Mouse (Mus musculus) adrenal gland, postnatal 10 days (tissue): Measurements from ENCODE around the gene Trio. TPM values are rescaled to one million over a fixed set of nuclear protein-coding genes. Genes with fewer than 3 reads are reported as not detected.
A peak's percentile ranks its signal among the peaks of the same experiment; 100 is the strongest.
"Not testable (repeated sequence)": the region's sequence is repeated elsewhere in the genome, so short reads cannot be mapped to it uniquely, and the experiment has no call there.

Experiments
- DNase-seq: peaks from one replicate; pipeline ENCODE4 v3.0.0; 2021; ENCODE audit warnings: mixed read lengths
- total RNA-seq, 2 experiments: library from RNA; stranded (reverse); gene quantifications; 2 replicates each; pipeline ENCODE4 v1.2.3; 2021

Gene Trio
- total RNA-seq, 2 experiments from 2014 or later = 49.8 to 81.3 TPM

- no peak for DNase-seq
Measured at GRCm38 (mm10) chr15:27831646-27832045, 194.0 kb downstream of the Trio start.

GRCm38 (mm10) chr15:27827871-27828270 lies 197.8 kb downstream of the Trio start:
- not testable (repeated sequence) for DNase-seq

GRCm38 (mm10) chr15:27826886-27827285 lies 198.8 kb downstream of the Trio start:
- DNase-seq = no peak

- no peak for DNase-seq
Measured at GRCm38 (mm10) chr15:27826048-27826637, 199.5 kb downstream of the Trio start.

GRCm38 (mm10) chr15:27825390-27825789 lies 200.3 kb downstream of the Trio start:
- DNase-seq = no peak

- DNase-seq = peak; percentile 45
Measured at GRCm38 (mm10) chr15:27823581-27823980, 202.1 kb downstream of the Trio start.

- DNase-seq = peak; percentile 59
Measured at GRCm38 (mm10) chr15:27822461-27822860, 203.2 kb downstream of the Trio start.

- DNase-seq = peak; percentile 58
Measured at GRCm38 (mm10) chr15:27821651-27822364, 203.8 kb downstream of the Trio start.

- DNase-seq = no peak
Measured at GRCm38 (mm10) chr15:27817096-27817495, 208.6 kb downstream of the Trio start.

- no peak for DNase-seq
Measured at GRCm38 (mm10) chr15:27814677-27815391, 210.8 kb downstream of the Trio start.

- no peak for DNase-seq
Measured at GRCm38 (mm10) chr15:27810793-27811488, 214.7 kb downstream of the Trio start.

GRCm38 (mm10) chr15:27810262-27810661 lies 215.4 kb downstream of the Trio start:
- no peak for DNase-seq

GRCm38 (mm10) chr15:27808596-27809276 lies 216.9 kb downstream of the Trio start:
- DNase-seq = peak; percentile 43

- DNase-seq = no peak
Measured at GRCm38 (mm10) chr15:27806219-27806618, 219.4 kb downstream of the Trio start.

GRCm38 (mm10) chr15:27805654-27806053 lies 220.0 kb downstream of the Trio start:
- DNase-seq = no peak

- DNase-seq = no peak
Measured at GRCm38 (mm10) chr15:27804447-27804846, 221.2 kb downstream of the Trio start.

GRCm38 (mm10) chr15:27803568-27804345 lies 221.9 kb downstream of the Trio start:
- no peak for DNase-seq

- DNase-seq = no peak
Measured at GRCm38 (mm10) chr15:27802243-27802642, 223.4 kb downstream of the Trio start.

GRCm38 (mm10) chr15:27801177-27801576 lies 224.5 kb downstream of the Trio start:
- no peak for DNase-seq

- no peak for DNase-seq
Measured at GRCm38 (mm10) chr15:27797480-27798155, 228.0 kb downstream of the Trio start.

- DNase-seq = no peak
Measured at GRCm38 (mm10) chr15:27796868-27797222, 228.8 kb downstream of the Trio start.
